ENCODE assay signal across 21 mouse cellular contexts in the genomic region with DNA sequence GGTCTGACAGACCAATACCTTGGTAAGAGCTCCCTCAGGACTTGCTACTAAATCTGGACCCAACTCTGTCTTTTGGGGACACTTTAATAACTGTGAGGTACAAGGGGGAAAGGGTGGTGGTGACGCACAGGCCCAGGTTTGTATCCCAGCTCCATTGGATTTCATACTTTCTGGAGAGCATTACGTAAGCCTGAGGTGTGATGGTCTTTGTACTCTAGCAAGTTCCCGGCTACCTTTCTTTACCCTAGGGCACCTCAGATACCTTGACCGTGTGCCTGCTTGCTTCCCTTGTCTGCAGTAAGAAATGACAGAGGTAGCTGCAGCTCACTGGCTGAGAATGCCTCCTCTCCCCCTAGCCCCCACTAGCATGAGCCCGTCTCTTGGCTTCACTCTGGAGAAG. TPM values are rescaled to one million over a fixed set of nuclear protein-coding genes. Genes with fewer than 3 reads are reported as not detected.
DNase-seq lines count a peak whose midpoint lies in the region; ATAC-seq and TF ChIP-seq lines count a peak whose summit lies in the region.
"Had no signal": no experiment of that assay in that cellular context is flagged by ENCODE, and none has a peak within 500 bp of the region (broad histone marks: within the 10 kb centered on the region; RNA-seq: fewer than 3 reads in every experiment).

No protein-coding gene starts in this region.

- H3K9ac ChIP-seq in intestine, postnatal 0 days (ENCODE audit: low read depth, low read length), result 0 out of 2 replicates have a peak overlapping the region, but pooled peaks have one; percentile 17
- H3K9ac ChIP-seq: embryonic facial prominence, embryonic 13.5 days; embryonic facial prominence, embryonic 15.5 days; forebrain, embryonic 12.5 days had no signal

- peaks cover 47% of the 10 kb centered on the region for H3K36me3 ChIP-seq in intestine, postnatal 0 days (ENCODE audit: control insufficient read depth, insufficient read depth)
- H3K36me3 ChIP-seq in small intestine, adult 2 months (ENCODE audit: control insufficient read depth, insufficient read depth, low read length), result peaks cover 37% of the 10 kb centered on the region

- TF ChIP-seq CTCF in intestine, postnatal 0 days (IDR thresholded peaks at IDR 0.05; ENCODE audit: low read depth), result no peak
- TF ChIP-seq CTCF in small intestine, adult 2 months (IDR thresholded peaks at IDR 0.05; ENCODE audit: extremely low read depth, insufficient read length, insufficient replicate concordance, low read depth, low read length), result no peak

- 59% methylated on average over 5 of the region's 5 CpGs for WGBS in intestine, postnatal 0 days
- 74% methylated on average over 5 of the region's 5 CpGs for WGBS in small intestine, adult 2 months

- peak; percentile 27 for DNase-seq in kidney, adult 18-20 months
- DNase-seq in kidney, postnatal 36 days, result no peak
- peak; percentile 66 for DNase-seq in kidney, adult 9 months
- no peak for DNase-seq in kidney, postnatal 14 days
- DNase-seq in gastrocnemius, postnatal 14 days, result no peak
- DNase-seq: adrenal gland, postnatal 25 days; cerebellum, adult 11 months; cerebellum, adult 18-20 months; cerebellum, adult 8-10 months; cerebellum, adult 9-11 months; cerebellum, postnatal 14 days; cerebellum, postnatal 36 days; embryo, embryonic 11 days had no signal

- ATAC-seq in intestine, postnatal 0 days, result no peak
- ATAC-seq: forebrain, embryonic 14.5 days had no signal

- H3K9me3 ChIP-seq in intestine, postnatal 0 days (ENCODE audit: control insufficient read depth), result no peaks in the 10 kb centered on the region
- H3K9me3 ChIP-seq: embryonic facial prominence, embryonic 13.5 days; embryonic facial prominence, embryonic 15.5 days; forebrain, embryonic 10.5 days; forebrain, embryonic 12.5 days had no signal

- intact Hi-C loops in gastrocnemius, postnatal 14 days (cut with DNase I; ENCODE audit: low total_unique reads), result no loop called here

- TF ChIP-seq POLR2A in small intestine, adult 2 months (IDR thresholded peaks at IDR 0.05; ENCODE audit: low read depth, low read length), result no peak

- H3K4me1 ChIP-seq in intestine, postnatal 0 days (replicated peaks; ENCODE audit: control insufficient read depth, insufficient read depth, low read length), result peaks cover 8% of the 10 kb centered on the region; the same call in 1 of the 2 replicates
- H3K4me1 ChIP-seq in small intestine, adult 2 months (ENCODE audit: control insufficient read depth, insufficient read depth, insufficient read length, low read length), result peaks cover 26% of the 10 kb centered on the region; the same call in 1 of the 2 replicates

- no peak overlapping the region for H3K4me2 ChIP-seq in intestine, postnatal 0 days (replicated peaks; ENCODE audit: low read depth)
- H3K4me2 ChIP-seq: embryonic facial prominence, embryonic 13.5 days; embryonic facial prominence, embryonic 15.5 days; forebrain, embryonic 12.5 days had no signal

- no peak overlapping the region for H3K4me3 ChIP-seq in intestine, postnatal 0 days (ENCODE audit: low read depth, low read length)
- no peak overlapping the region for H3K4me3 ChIP-seq in small intestine, adult 2 months (ENCODE audit: low read depth, low read length)
- H3K4me3 ChIP-seq: embryonic facial prominence, embryonic 13.5 days; embryonic facial prominence, embryonic 15.5 days; erythroblast, embryonic 14.5 days; forebrain, embryonic 10.5 days; forebrain, embryonic 12.5 days had no signal

- H3K27me3 ChIP-seq in intestine, postnatal 0 days (replicated peaks; ENCODE audit: control insufficient read depth, insufficient read depth, low read length), result no peaks in the 10 kb centered on the region
- no peaks in the 10 kb centered on the region for H3K27me3 ChIP-seq in small intestine, adult 2 months (ENCODE audit: control insufficient read depth, insufficient read depth, low read length)
- H3K27me3 ChIP-seq: embryonic facial prominence, embryonic 13.5 days; embryonic facial prominence, embryonic 15.5 days had no signal

- H3K27ac ChIP-seq in intestine, postnatal 0 days (ENCODE audit: low read depth, low read length), result peak overlapping the region; percentile 89
- H3K27ac ChIP-seq in small intestine, adult 2 months (ENCODE audit: insufficient read depth, low read depth, low read length), result peak overlapping the region; percentile 44
- H3K27ac ChIP-seq: embryonic facial prominence, embryonic 13.5 days; embryonic facial prominence, embryonic 15.5 days; forebrain, embryonic 10.5 days; forebrain, embryonic 12.5 days had no signal

RNA-seq across cellular contexts. Expression of a gene that starts 5.0 kb away (rescaled TPM):
- polyA plus RNA-seq in intestine, postnatal 0 days (2015; fragmentation: Nextera tagmentation; extraction: Ambion mirVana), result 6,664 and 6,785 TPM in 2 replicates
- polyA plus RNA-seq in small intestine, adult 2 months (2012; rRNA removed), result 52.2 and 90.3 TPM in 2 replicates
- 10 to 100 TPM; 19.0 to 22.6 TPM for total RNA-seq in gastrocnemius, postnatal 14 days (2021)

RNA-seq across cellular contexts. Expression of a gene that starts 41.1 kb away (rescaled TPM):
- polyA plus RNA-seq in intestine, postnatal 0 days (2015; fragmentation: Nextera tagmentation; extraction: Ambion mirVana), result 1,016 and 1,041 TPM in 2 replicates
- polyA plus RNA-seq in small intestine, adult 2 months (2012; rRNA removed), result 371 and 593 TPM in 2 replicates
- 100 to 1,000 TPM; 192 to 195 TPM for total RNA-seq in gastrocnemius, postnatal 14 days (2021)

RNA-seq across cellular contexts. Expression of a gene that starts 46.5 kb away (rescaled TPM):
- 2.7 and 5.8 TPM in 2 replicates for polyA plus RNA-seq in intestine, postnatal 0 days (2015; fragmentation: Nextera tagmentation; extraction: Ambion mirVana)
- 0.03 and 0.15 TPM in 2 replicates for polyA plus RNA-seq in small intestine, adult 2 months (2012; rRNA removed)
- total RNA-seq in gastrocnemius, postnatal 14 days (2021), result 10 to 100 TPM; 17.3 to 20.6 TPM
- polyA plus RNA-seq: erythroblast, embryonic 14.5 days had no signal

RNA-seq across cellular contexts. Expression of a gene that starts 55.5 kb away (rescaled TPM):
- polyA plus RNA-seq in intestine, postnatal 0 days (2015; fragmentation: Nextera tagmentation; extraction: Ambion mirVana), result 29.9 and 30.3 TPM in 2 replicates
- 47.9 and 122 TPM in 2 replicates for polyA plus RNA-seq in small intestine, adult 2 months (2012; rRNA removed)
- 10 to 100 TPM; 28.8 to 31.1 TPM for total RNA-seq in gastrocnemius, postnatal 14 days (2021)

Comparison
In these comparisons a context has a peak if more than half of its experiments do, and no peak if none do; other contexts are left out.
1. DNase-seq: peak in kidney, adult 18-20 months (single experiment) and kidney, adult 9 months (single experiment); none in kidney, postnatal 36 days (0 of 2), kidney, postnatal 14 days (single experiment) and gastrocnemius, postnatal 14 days (single experiment).
2. RNA of a gene that starts 5.0 kb away (polyA plus RNA-seq): 6,664 to 6,785 TPM in intestine, postnatal 0 days; 52.2 to 90.3 TPM in small intestine, adult 2 months; every median in the first group is over 10 times any median in the second.